Mouse (Mus musculus): ENCODE measurements around the gene Cd24a. TPM values are rescaled to one million over a fixed set of nuclear protein-coding genes. Genes with fewer than 3 reads are reported as not detected.

Cd24a gene
- 823 TPM for polyA plus RNA-seq (2014; fragmentation: Illumina TruSeq; extraction: RNeasy Lipid Tissue Mini Kit (QIAGEN cat#74804); ENCODE audit: low read depth, low replicate concordance)

GRCm38 (mm10) chr10:43577997-43578331 lies at the start of gene Cd24a:
Gene Cd24a (plus strand): TSS chr10:43578284.

GRCm38 (mm10) chr10:43540442-43541152 lies 37.5 kb upstream of the Cd24a start, which contains the start of gene 1700021F05Rik:
Gene 1700021F05Rik (minus strand): TSS chr10:43540994.

Other genes starting within 250 kb of the Cd24a start
- 3.5 TPM for gene Bend3, start 99.5 kb upstream of the Cd24a start, polyA plus RNA-seq (2014; fragmentation: Illumina TruSeq; extraction: RNeasy Lipid Tissue Mini Kit (QIAGEN cat#74804); ENCODE audit: low read depth, low replicate concordance)
- 1.7 TPM for gene Gm9803, start 54.2 kb upstream of the Cd24a start, polyA plus RNA-seq (2014; fragmentation: Illumina TruSeq; extraction: RNeasy Lipid Tissue Mini Kit (QIAGEN cat#74804); ENCODE audit: low read depth, low replicate concordance)
- 96.6 TPM for gene 1700021F05Rik, start 37.3 kb upstream of the Cd24a start, polyA plus RNA-seq (2014; fragmentation: Illumina TruSeq; extraction: RNeasy Lipid Tissue Mini Kit (QIAGEN cat#74804); ENCODE audit: low read depth, low replicate concordance)